Mouse (Mus musculus) limb, embryonic 12.5 days (tissue): Measurements from ENCODE around the gene Srsf7. TPM values are rescaled to one million over a fixed set of nuclear protein-coding genes. Genes with fewer than 3 reads are reported as not detected.
"Not testable (repeated sequence)": the region's sequence is repeated elsewhere in the genome, so short reads cannot be mapped to it uniquely, and the experiment has no call there.

Experiments used
- ATAC-seq: fragments of 200-750 bp; cut with Nextera tagmentation; 2 replicates; pipeline ENCODE4 v1.8.0; 2017; ENCODE audit warnings: low read depth, moderate TSS enrichment; ENCODE audit not compliant: insufficient number of reproducible peaks, insufficient read depth, low FRiP score, low TSS enrichment
- H3K27ac ChIP-seq: fragments of 300-500 bp; sonication (generic); 2 replicates; pipeline ENCODE4 v1.5.1; 2016; ENCODE audit warnings: mild to moderate bottlenecking, moderate library complexity
- H3K27me3 ChIP-seq: fragments of 300-500 bp; sonication (generic); 2 replicates; pipeline ENCODE4 v1.6.1; 2016; ENCODE audit warnings: mild to moderate bottlenecking, moderate library complexity
- H3K36me3 ChIP-seq: fragments of 300-500 bp; sonication (generic); 2 replicates; pipeline ENCODE4 v1.6.1; 2016; ENCODE audit warnings: mild to moderate bottlenecking, moderate library complexity
- H3K4me1 ChIP-seq: fragments of 300-500 bp; sonication (generic); replicated peaks from 2 replicates; pipeline ENCODE4 v1.6.1; 2016
- H3K4me2 ChIP-seq: fragments of 300-500 bp; sonication (generic); 2 replicates; pipeline ENCODE4 v1.6.1; 2016; ENCODE audit warnings: mild to moderate bottlenecking, moderate library complexity
- H3K4me3 ChIP-seq: fragments of 300-500 bp; sonication (generic); replicated peaks from 2 replicates; pipeline ENCODE4 v1.5.1; 2016; ENCODE audit warnings: mild to moderate bottlenecking
- H3K9ac ChIP-seq: fragments of 300-500 bp; sonication (generic); replicated peaks from 2 replicates; pipeline ENCODE4 v1.6.1; 2016; ENCODE audit warnings: mild to moderate bottlenecking, moderate library complexity
- H3K9me3 ChIP-seq: fragments of 300-500 bp; sonication (generic); 2 replicates; pipeline ENCODE4 v1.6.1; 2016; ENCODE audit warnings: mild to moderate bottlenecking, moderate library complexity
- WGBS: fragments of 180-500 bp; shearing (Covaris S2); methylation state at CpG from one replicate; pipeline ENCODE4 v1.1.7; 2016; 5-methylcytosine and 5-hydroxymethylcytosine counted together
- polyA plus RNA-seq: library from polyadenylated mRNA; unstranded; fragments of >200 nt; fragmentation: Nextera tagmentation; extraction: Ambion mirVana; gene quantifications from 2 replicates; pipeline ENCODE4 v1.2.1, GENCODE M21; 2016

Srsf7 gene
- polyA plus RNA-seq, 1 experiment from 2014 or later, result 852 TPM

- no peaks in the 10 kb centered on the region for H3K9me3 ChIP-seq
- 92% methylated on average over 2 of the region's 2 CpGs for WGBS
- no peak overlapping the region for H3K4me2 ChIP-seq
- H3K27me3 ChIP-seq, result no peaks in the 10 kb centered on the region
- no peak overlapping the region for H3K9ac ChIP-seq
- H3K4me1 ChIP-seq, result 0 out of 2 replicates have a peak, but pooled peaks cover 4% of the 10 kb centered on the region
- H3K36me3 ChIP-seq, result peaks cover 17% of the 10 kb centered on the region
- no peak overlapping the region for H3K4me3 ChIP-seq
- no peak overlapping the region for H3K27ac ChIP-seq
- ATAC-seq, result no peak
Measured at GRCm38 (mm10) chr17:80229396-80229795, 22.3 kb upstream of the Srsf7 start.

DNA sequence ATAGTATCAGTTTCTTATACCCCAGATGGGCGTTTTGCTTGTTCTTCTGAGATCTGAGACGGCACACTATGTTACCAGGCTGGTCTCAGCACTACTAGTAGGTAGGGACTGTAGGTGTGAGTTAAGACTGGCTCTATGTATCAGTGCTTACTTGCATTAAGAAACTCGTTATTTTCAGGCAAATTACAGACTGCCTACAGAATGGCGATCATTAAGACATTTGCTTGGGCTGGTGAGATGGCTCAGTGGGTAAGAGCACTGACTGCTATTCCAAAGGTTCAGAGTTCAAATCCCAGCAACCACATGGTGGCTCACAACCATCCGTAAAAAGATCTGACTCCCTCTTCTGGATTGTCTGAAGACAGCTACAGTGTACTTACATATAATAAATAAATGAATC lies 18.0 kb upstream of the Srsf7 start:
- ATAC-seq, H3K27me3 ChIP-seq, H3K9me3 ChIP-seq, H3K4me1 ChIP-seq: not testable (repeated sequence)
- Histone ChIP-seq H3K4me3 (peak overlapping the region; percentile 57), H3K9ac (peak overlapping the region; percentile 69; the same call in 1 of the 2 replicates), H3K4me2 (peak overlapping the region; percentile 73), H3K27ac (peak overlapping the region; percentile 91; the same call in 1 of the 2 replicates), H3K36me3 (peaks cover 17% of the 10 kb centered on the region)
- 51% methylated on average over 5 of the region's 5 CpGs for WGBS

DNA sequence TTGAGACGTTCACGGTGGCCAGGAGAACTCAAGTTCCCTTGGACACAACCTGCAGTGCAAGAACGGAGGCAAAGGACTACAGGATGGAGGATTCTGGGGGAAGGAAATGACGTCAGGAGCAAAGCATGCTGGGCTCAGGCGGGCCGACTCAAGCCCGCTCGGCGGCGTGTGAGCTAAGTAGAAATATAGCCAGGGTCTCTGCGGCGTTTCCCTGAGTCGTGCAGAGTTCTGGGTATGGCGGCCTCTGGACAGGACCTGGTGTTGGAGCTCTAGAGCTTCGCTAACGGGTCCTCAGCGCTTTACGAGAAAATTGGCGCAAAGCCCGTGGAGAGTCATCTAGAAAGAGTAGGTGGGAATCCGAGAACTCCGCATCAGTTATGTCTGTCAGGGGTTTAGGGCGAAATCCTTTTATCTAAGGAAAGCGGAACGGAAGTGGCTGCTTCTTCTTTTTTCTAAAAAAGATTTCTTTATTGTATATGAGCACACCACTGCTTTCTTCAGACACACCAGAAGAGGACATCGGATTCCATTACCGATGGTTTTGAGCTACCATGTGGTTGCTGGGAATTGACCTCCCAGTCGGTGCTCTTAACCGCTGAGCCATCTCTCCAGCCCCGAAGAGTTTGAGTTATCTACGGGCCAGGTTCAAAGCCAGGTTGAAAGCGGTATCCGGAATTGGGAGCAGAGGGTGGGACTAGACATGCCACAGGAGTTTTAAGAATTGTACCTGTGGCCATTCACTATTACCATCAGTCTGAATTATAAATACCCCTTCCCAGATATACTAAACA lies 17.4 kb upstream of the Srsf7 start, which contains the start of gene Gemin6:
Gemin6 (plus strand) TSS at position 116 of the 791 bp plus-strand sequence.
- H3K9me3 ChIP-seq, result no peaks in the 10 kb centered on the region
- peak within 1 kb of the TSS; percentile 69 for H3K9ac ChIP-seq
- H3K4me1 ChIP-seq, result 0 out of 2 replicates have a peak, but pooled peaks cover 4% of the 10 kb centered on the region
- H3K4me3 ChIP-seq, result peak within 1 kb of the TSS; percentile 57
- peak; percentile 97 for ATAC-seq
- peak within 1 kb of the TSS; percentile 73 for H3K4me2 ChIP-seq
- peaks cover 17% of the 10 kb centered on the region for H3K36me3 ChIP-seq
- no peaks in the 10 kb centered on the region for H3K27me3 ChIP-seq
- H3K27ac ChIP-seq, result peak within 1 kb of the TSS; percentile 91
- under 1% methylated on average over 33 of the region's 33 CpGs for WGBS

DNA sequence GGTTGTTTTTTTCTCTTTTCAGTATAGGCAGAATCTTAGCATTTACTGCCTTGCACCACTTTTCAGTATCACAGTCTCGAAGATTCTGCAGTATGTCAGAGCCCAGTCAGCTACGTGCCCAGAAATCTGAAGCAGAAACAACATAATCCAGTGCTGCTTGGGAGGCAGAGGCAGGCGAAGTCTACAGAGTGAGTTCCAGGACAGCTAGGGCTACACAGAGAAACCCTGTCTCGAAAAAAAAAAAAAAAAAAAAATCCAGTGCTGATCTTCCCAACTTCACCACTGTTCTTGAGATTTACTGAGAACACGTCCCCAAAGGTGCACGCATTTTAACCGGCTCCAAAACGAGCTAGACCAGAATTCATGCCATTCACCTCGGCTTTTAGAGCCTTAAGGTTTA lies 16.7 kb upstream of the Srsf7 start:
- Histone ChIP-seq H3K4me2 (peak overlapping the region; percentile 73), H3K4me3 (peak overlapping the region; percentile 57), H3K36me3 (peaks cover 10% of the 10 kb centered on the region), H3K9ac (peak overlapping the region; percentile 69), H3K27ac (peak overlapping the region; percentile 91), H3K4me1 (0 out of 2 replicates have a peak, but pooled peaks cover 4% of the 10 kb centered on the region), H3K9me3 (no peaks in the 10 kb centered on the region), H3K27me3 (no peaks in the 10 kb centered on the region)
- peak; percentile 33; the same call in 1 of the 2 replicates for ATAC-seq
- WGBS, result 12% methylated on average over 9 of the region's 9 CpGs

GRCm38 (mm10) chr17:80221890-80222628 lies 15.0 kb upstream of the Srsf7 start:
- ATAC-seq, result no peak
- no peak overlapping the region for H3K4me3 ChIP-seq
- 86% methylated on average over 3 of the region's 3 CpGs for WGBS
- no peaks in the 10 kb centered on the region for H3K9me3 ChIP-seq
- 0 out of 2 replicates have a peak, but pooled peaks cover 4% of the 10 kb centered on the region for H3K4me1 ChIP-seq
- no peak overlapping the region for H3K9ac ChIP-seq
- no peak overlapping the region for H3K27ac ChIP-seq
- H3K27me3 ChIP-seq, result no peaks in the 10 kb centered on the region
- H3K4me2 ChIP-seq, result no peak overlapping the region
- no peaks in the 10 kb centered on the region for H3K36me3 ChIP-seq

- Histone ChIP-seq H3K9me3 (no peaks in the 10 kb centered on the region), H3K4me2 (no peak overlapping the region), H3K4me1 (0 out of 2 replicates have a peak, but pooled peaks cover 4% of the 10 kb centered on the region), H3K36me3 (no peaks in the 10 kb centered on the region), H3K4me3 (no peak overlapping the region), H3K27me3 (no peaks in the 10 kb centered on the region), H3K9ac (no peak overlapping the region), H3K27ac (no peak overlapping the region)
- no peak for ATAC-seq
- WGBS, result 65% methylated on average over 9 of the region's 9 CpGs
Measured at GRCm38 (mm10) chr17:80221202-80221601, 14.1 kb upstream of the Srsf7 start.

DNA sequence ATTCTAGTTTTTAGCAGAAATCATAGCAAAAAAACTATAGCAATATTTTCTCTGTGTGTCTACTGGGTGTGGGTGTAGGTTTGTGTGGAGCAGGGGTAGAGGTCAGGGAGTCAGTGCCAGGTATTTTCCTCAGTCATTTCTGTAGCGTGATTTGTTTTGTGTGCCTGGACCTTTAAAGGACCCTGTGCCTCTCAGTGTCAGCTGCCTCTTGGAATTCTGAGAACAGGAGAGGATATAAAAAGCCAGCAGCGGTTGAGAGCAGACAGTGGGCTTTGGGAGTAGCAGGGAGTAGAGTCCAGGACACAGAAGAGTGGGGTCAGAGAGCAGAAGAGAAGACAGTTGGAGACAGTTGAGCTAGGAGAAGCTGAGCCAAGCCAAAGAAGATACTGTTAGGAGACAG lies 13.0 kb upstream of the Srsf7 start:
- WGBS, result 58% methylated on average over 2 of the region's 2 CpGs
- Histone ChIP-seq H3K9ac (no peak overlapping the region), H3K4me2 (no peak overlapping the region), H3K27me3 (no peaks in the 10 kb centered on the region), H3K36me3 (no peaks in the 10 kb centered on the region), H3K9me3 (no peaks in the 10 kb centered on the region), H3K4me3 (no peak overlapping the region), H3K4me1 (0 out of 2 replicates have a peak, but pooled peaks cover 3% of the 10 kb centered on the region), H3K27ac (no peak overlapping the region)
- no peak for ATAC-seq

DNA sequence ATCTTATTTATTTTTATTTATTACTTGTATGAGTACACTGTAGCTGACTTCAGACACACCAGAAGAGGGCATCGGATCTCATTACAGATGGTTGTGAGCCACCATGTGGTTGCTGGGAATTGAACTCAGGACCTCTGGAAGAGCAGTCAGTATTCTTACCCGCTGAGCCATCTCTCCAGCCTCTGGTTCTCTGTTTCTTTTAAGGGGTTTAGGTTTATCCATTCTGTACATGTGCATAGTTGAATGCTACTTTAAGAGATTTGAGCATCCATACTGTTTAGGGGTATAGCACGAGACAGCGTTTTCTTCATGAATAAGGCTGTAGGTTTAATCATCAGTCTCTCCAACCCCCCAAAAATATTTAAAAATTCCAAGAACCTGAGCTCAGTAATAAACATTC lies 6.9 kb upstream of the Srsf7 start:
- not testable (repeated sequence) for ATAC-seq, H3K9ac ChIP-seq, H3K4me3 ChIP-seq, H3K36me3 ChIP-seq, H3K4me2 ChIP-seq, H3K27ac ChIP-seq, H3K4me1 ChIP-seq, H3K27me3 ChIP-seq, H3K9me3 ChIP-seq
- 80% methylated on average over 4 of the region's 4 CpGs for WGBS

DNA sequence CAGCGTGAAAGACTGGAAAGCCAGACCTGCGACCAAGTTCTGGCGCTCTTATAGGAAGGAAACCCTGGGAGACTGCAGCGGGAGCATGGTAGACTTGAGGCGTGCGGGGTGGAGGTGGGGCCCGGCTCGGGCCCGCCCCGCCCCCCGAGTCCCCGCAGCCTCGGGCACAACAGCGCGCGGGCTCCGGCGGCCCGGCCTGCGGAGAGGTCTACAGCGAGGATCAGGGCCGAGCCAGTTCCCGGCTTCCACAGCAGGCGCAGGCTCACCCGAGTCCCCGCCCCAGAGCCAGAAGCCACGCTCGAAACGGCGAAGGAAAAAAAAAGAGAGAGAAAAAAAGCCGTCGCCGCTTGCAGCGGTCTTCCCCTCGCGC lies 821 bp downstream of the Srsf7 start:
- Histone ChIP-seq H3K4me2 (peak overlapping the region; percentile 91), H3K9me3 (no peaks in the 10 kb centered on the region), H3K9ac (peak overlapping the region; percentile 98), H3K36me3 (peaks cover 43% of the 10 kb centered on the region), H3K4me1 (peaks cover 14% of the 10 kb centered on the region; the same call in 1 of the 2 replicates), H3K4me3 (peak overlapping the region; percentile 92), H3K27ac (peak overlapping the region; percentile 99), H3K27me3 (no peaks in the 10 kb centered on the region)
- peak; percentile 57; the same call in 1 of the 2 replicates for ATAC-seq
- WGBS, result under 1% methylated on average over 36 of the region's 36 CpGs

DNA sequence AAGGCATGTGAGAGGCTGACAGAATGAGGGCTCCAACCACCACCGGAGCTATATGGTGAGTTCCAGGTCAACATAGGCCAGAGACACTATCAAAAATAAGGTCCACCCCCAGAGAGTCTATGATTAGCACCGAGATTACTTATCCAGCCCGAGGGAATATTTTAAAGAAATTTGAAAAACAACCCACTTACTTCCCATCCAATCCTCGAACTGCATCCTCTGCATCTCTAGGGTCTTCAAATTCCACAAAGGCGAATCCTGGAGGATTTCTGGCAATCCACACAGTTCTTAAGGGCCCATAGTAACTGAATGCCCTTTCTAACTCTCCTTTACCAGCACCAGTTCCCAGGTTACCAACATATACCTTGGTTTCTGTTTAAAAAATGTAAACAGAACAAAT lies 1.4 kb downstream of the Srsf7 start:
- WGBS, result 35% methylated on average over 5 of the region's 5 CpGs
- Histone ChIP-seq H3K27ac (no peak overlapping the region), H3K4me2 (peak overlapping the region; percentile 91), H3K9ac (peak overlapping the region; percentile 98), H3K36me3 (peaks cover 47% of the 10 kb centered on the region), H3K4me1 (peaks cover 14% of the 10 kb centered on the region; the same call in 1 of the 2 replicates), H3K27me3 (no peaks in the 10 kb centered on the region), H3K9me3 (no peaks in the 10 kb centered on the region), H3K4me3 (peak overlapping the region; percentile 92)
- ATAC-seq, result no peak

GRCm38 (mm10) chr17:80199160-80199778 lies 7.8 kb downstream of the Srsf7 start:
- no peak overlapping the region for H3K4me2 ChIP-seq
- no peak overlapping the region for H3K9ac ChIP-seq
- no peak for ATAC-seq
- H3K9me3 ChIP-seq, result no peaks in the 10 kb centered on the region
- 86% methylated on average over 3 of the region's 3 CpGs for WGBS
- peaks cover 6% of the 10 kb centered on the region; the same call in 1 of the 2 replicates for H3K4me1 ChIP-seq
- H3K27ac ChIP-seq, result no peak overlapping the region
- H3K4me3 ChIP-seq, result no peak overlapping the region
- peaks cover 83% of the 10 kb centered on the region for H3K36me3 ChIP-seq
- H3K27me3 ChIP-seq, result no peaks in the 10 kb centered on the region
